Comparison of ENCODE assay signal across 27 mouse cellular contexts in genomic region chr13:20575186-20575585, GRCm38 (mm10).
"Had no signal": no experiment of that assay in that cellular context is flagged by ENCODE, and none has a peak within 500 bp of the region (broad histone marks: within the 10 kb centered on the region; RNA-seq: fewer than 3 reads in every experiment).

No protein-coding gene starts in this region.

- H3K9ac ChIP-seq: embryonic facial prominence, embryonic 12.5 days; embryonic facial prominence, embryonic 13.5 days; embryonic facial prominence, embryonic 15.5 days; forebrain, embryonic 12.5 days; forebrain, embryonic 13.5 days; forebrain, embryonic 15.5 days; forebrain, postnatal 0 days had no signal

- H3K9me3 ChIP-seq: embryonic facial prominence, embryonic 10.5 days; embryonic facial prominence, embryonic 12.5 days; embryonic facial prominence, embryonic 15.5 days; forebrain, embryonic 10.5 days; forebrain, embryonic 13.5 days; forebrain, embryonic 15.5 days had no signal

- DNase-seq: cerebellum, adult 8-10 months; cerebellum, adult 9-10 months; cerebellum, adult 9-11 months; cerebellum, postnatal 10 days; cerebellum, postnatal 14 days; cerebellum, postnatal 25 days; cerebellum, postnatal 36 days; embryo, embryonic 11 days; forebrain, postnatal 0 days; gastrocnemius, adult 2 months; gastrocnemius, postnatal 10 days; gastrocnemius, postnatal 14 days; gastrocnemius, postnatal 25 days; gastrocnemius, postnatal 36 days; heart, adult 18-20 months; heart, adult 2 months had no signal

- H3K27me3 ChIP-seq: embryonic facial prominence, embryonic 12.5 days; embryonic facial prominence, embryonic 13.5 days; embryonic facial prominence, embryonic 15.5 days; forebrain, embryonic 12.5 days; forebrain, embryonic 13.5 days; forebrain, embryonic 15.5 days had no signal

- H3K4me1 ChIP-seq: embryonic facial prominence, embryonic 10.5 days; embryonic facial prominence, embryonic 12.5 days; embryonic facial prominence, embryonic 13.5 days; embryonic facial prominence, embryonic 15.5 days; forebrain, embryonic 10.5 days; forebrain, embryonic 12.5 days; forebrain, embryonic 13.5 days; forebrain, embryonic 15.5 days had no signal

- H3K4me2 ChIP-seq: embryonic facial prominence, embryonic 12.5 days; embryonic facial prominence, embryonic 13.5 days; embryonic facial prominence, embryonic 15.5 days; forebrain, embryonic 12.5 days; forebrain, embryonic 13.5 days; forebrain, embryonic 15.5 days had no signal

- H3K27ac ChIP-seq: embryonic facial prominence, embryonic 10.5 days; embryonic facial prominence, embryonic 12.5 days; embryonic facial prominence, embryonic 13.5 days; embryonic facial prominence, embryonic 15.5 days; forebrain, embryonic 10.5 days; forebrain, embryonic 12.5 days; forebrain, embryonic 13.5 days; forebrain, embryonic 15.5 days; gastrocnemius, adult 2 months; heart, adult 2 months had no signal

- H3K4me3 ChIP-seq: embryonic facial prominence, embryonic 10.5 days; embryonic facial prominence, embryonic 12.5 days; embryonic facial prominence, embryonic 13.5 days; embryonic facial prominence, embryonic 15.5 days; erythroblast, embryonic 14.5 days; forebrain, embryonic 10.5 days; forebrain, embryonic 12.5 days; forebrain, embryonic 13.5 days; forebrain, embryonic 15.5 days; gastrocnemius, adult 2 months; heart, adult 2 months had no signal

- ATAC-seq: forebrain, embryonic 13.5 days; forebrain, embryonic 14.5 days; forebrain, embryonic 15.5 days; forebrain, embryonic 16.5 days; forebrain, postnatal 0 days had no signal

- H3K36me3 ChIP-seq: embryonic facial prominence, embryonic 10.5 days; embryonic facial prominence, embryonic 12.5 days; embryonic facial prominence, embryonic 13.5 days; forebrain, embryonic 10.5 days; forebrain, embryonic 12.5 days had no signal
